Mouse (Mus musculus): Measurements from ENCODE around the gene Cbx5. TPM values are rescaled to one million over a fixed set of nuclear protein-coding genes. Genes with fewer than 3 reads are reported as not detected.
"Not testable (repeated sequence)": the region's sequence is repeated elsewhere in the genome, so short reads cannot be mapped to it uniquely, and the experiment has no call there.

The Cbx5 gene
- polyA plus RNA-seq (2015; fragmentation: Nextera tagmentation; extraction: Ambion mirVana), result 127 and 137 TPM in 2 replicates

DNA sequence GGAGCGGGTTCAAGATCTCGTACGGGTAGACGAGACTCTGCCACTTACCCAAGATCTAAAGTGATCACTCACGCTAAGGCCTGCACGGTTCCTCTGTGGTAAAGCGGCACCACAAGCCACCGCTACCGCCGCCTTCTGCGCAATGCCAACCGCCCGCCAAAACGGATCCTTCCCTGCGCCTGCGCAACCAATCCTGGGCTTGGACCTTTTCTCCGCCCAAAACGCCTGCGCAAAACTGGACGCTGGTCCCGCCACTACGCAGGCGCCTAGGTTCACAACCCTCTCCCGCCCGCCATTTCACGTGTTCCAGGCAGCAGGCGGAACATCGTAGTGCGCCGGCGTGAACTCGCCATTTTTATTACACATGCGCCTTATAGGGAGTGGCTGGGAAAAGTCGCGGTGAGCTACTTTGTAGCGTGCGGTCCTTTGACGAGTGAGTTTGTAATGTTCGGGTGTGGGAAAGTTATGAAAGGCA is at the start of gene Cbx5:
Gene Cbx5 (minus strand): TSS at position 132 of the 475 bp plus-strand sequence.
- under 1% methylated on average over 39 of the region's 39 CpGs for WGBS
- peak within 1 kb of the TSS; percentile 97 for H3K27ac ChIP-seq (replicated peaks)
- ATAC-seq (ENCODE audit: low FRiP score, low read depth), result peak; percentile 94
- peak within 1 kb of the TSS; percentile 84 for H3K4me3 ChIP-seq
- peaks cover 26% of the 10 kb centered on the region for H3K36me3 ChIP-seq
- no peaks in the 10 kb centered on the region for H3K9me3 ChIP-seq
- peaks cover 54% of the 10 kb centered on the region for H3K4me1 ChIP-seq (replicated peaks)
- H3K9ac ChIP-seq, result peak within 1 kb of the TSS; percentile 83
- peak within 1 kb of the TSS; percentile 82 for H3K4me2 ChIP-seq
- no peaks in the 10 kb centered on the region for H3K27me3 ChIP-seq

DNA sequence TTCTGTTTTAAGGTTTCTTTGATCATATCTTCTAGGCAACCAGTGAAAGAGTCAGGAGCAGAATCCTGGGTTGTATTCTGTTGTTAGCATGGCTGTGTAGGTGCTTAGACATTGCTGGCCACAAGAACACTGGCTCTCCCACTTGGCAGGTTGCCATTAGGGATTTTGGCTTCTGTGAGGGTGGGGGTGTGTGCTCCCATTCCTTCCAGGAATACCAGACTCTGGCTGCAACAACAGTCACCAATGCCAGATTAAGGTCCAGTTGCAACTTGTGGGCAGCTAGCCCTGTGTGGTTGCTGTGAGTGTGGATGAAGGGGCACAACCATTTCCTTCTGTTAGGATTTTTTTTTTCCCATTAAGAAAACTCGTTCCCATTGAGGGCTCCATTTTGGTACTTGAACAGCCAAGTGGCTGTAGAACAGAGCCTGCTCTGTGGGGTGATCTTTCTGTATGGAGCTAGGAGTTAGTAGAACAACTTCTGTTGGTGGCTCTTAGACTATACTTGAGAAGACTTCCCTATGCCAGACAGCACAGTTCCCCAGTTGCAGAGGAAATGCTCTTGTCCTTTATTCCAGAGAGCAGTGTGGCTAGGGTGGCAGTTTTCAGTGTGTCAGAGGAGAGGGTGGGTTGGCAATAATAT is 46.3 kb upstream of the Cbx5 start:
- Histone ChIP-seq H3K4me3 (no peak overlapping the region), H3K36me3 (no peaks in the 10 kb centered on the region), H3K9ac (no peak overlapping the region), H3K4me2 (no peak overlapping the region), H3K4me1 (replicated peaks) (peaks cover 33% of the 10 kb centered on the region), H3K27me3 (no peaks in the 10 kb centered on the region), H3K27ac (replicated peaks) (peak overlapping the region; percentile 78), H3K9me3 (no peaks in the 10 kb centered on the region)
- ATAC-seq (ENCODE audit: low FRiP score, low read depth), result peak; percentile 63; the same call in 1 of the 2 replicates
- WGBS, result 54% methylated on average over 1 of the region's 1 CpGs

DNA sequence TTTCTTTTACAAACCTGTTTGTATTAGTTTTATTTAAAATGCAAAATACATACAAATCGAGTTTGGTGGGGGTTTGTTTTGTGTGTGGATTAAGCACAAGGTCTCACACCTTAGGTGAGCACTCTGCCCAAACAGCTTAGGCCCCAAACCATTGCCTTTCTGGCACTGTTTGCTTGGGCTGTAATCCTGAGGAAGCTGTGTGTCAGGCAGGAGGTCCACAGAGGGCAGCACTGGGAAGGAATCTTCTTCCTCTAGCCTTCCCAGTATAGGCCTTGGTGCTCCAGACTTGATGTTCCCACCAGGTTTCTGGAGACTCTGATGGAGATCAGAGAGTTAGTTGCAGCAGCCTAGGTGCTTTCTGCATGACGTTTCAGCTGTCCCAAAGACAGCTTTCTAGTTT is 45.0 kb upstream of the Cbx5 start:
- Histone ChIP-seq H3K4me3 (no peak overlapping the region), H3K27ac (replicated peaks) (peak overlapping the region; percentile 78), H3K9ac (no peak overlapping the region), H3K27me3 (no peaks in the 10 kb centered on the region), H3K4me1 (replicated peaks) (peaks cover 23% of the 10 kb centered on the region), H3K36me3 (no peaks in the 10 kb centered on the region), H3K9me3 (no peaks in the 10 kb centered on the region), H3K4me2 (no peak overlapping the region)
- no peak for ATAC-seq (ENCODE audit: low FRiP score, low read depth)
- WGBS, result 52% methylated on average over 2 of the region's 2 CpGs

DNA sequence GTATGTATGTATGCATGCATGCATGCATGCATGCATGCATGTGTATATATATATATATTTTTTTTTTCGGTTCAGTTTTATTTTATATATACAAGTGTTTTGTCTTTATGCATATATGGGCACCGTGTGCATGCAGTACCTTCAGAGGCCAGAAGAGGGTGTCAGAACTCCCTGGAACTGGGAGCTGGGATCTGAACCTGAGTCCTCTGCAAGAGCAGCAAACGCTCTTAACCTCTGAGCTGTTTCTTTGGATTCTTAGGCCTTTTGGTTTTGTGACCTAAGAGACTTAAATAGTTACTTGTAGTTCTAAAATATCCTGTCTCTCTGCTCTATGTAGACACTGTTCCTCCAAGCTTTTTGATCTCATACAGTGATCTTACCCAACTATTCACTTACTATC is 44.5 kb upstream of the Cbx5 start:
- Histone ChIP-seq H3K9ac (no peak overlapping the region), H3K4me2 (no peak overlapping the region), H3K4me1 (replicated peaks) (peaks cover 17% of the 10 kb centered on the region), H3K36me3 (no peaks in the 10 kb centered on the region), H3K27me3 (no peaks in the 10 kb centered on the region), H3K27ac (replicated peaks) (no peak overlapping the region), H3K9me3 (no peaks in the 10 kb centered on the region), H3K4me3 (no peak overlapping the region)
- 53% methylated on average over 3 of the region's 3 CpGs for WGBS
- ATAC-seq (ENCODE audit: low FRiP score, low read depth), result no peak

DNA sequence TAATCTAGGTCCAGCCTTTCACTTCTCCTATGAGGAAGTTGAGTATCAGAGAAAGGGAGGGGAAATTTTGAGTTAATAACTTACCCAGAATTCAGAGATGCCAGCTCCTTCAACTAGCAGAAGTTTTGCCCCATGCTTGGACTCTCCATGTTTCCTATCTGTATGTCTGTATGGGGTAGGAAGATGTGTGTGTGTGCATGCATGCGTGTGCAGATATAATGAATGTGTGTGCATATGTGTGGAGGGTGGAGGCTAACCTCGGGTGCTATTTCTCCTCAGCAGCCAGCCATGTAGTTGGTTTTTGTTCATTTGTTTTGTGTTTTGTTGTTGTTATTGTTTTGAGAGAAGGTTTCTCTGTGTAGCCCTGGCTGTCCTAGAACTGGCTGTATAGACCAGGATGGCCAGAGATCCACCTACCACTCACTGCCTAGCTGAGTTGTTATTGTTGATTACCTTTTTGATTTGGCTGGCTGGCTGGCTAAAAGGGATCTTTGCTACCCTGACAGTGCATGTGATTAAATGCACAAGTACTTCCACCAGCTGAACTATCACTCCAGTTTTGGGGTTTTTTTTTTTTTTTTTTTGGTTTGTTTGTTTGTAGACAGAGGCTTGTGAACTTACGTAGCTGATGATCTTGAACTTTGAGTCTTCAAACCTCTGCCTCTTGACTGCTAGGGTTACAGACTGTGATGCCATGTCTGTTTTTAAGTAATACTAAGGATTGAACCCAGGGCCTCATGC is 42.0 kb upstream of the Cbx5 start:
- Histone ChIP-seq H3K27ac (replicated peaks) (no peak overlapping the region), H3K27me3 (no peaks in the 10 kb centered on the region), H3K4me1 (replicated peaks) (peaks cover 24% of the 10 kb centered on the region), H3K36me3 (no peaks in the 10 kb centered on the region), H3K9me3 (no peaks in the 10 kb centered on the region), H3K4me2 (no peak overlapping the region), H3K9ac (no peak overlapping the region), H3K4me3 (no peak overlapping the region)
- 96% methylated on average over 3 of the region's 3 CpGs for WGBS
- ATAC-seq (ENCODE audit: low FRiP score, low read depth), result no peak

DNA sequence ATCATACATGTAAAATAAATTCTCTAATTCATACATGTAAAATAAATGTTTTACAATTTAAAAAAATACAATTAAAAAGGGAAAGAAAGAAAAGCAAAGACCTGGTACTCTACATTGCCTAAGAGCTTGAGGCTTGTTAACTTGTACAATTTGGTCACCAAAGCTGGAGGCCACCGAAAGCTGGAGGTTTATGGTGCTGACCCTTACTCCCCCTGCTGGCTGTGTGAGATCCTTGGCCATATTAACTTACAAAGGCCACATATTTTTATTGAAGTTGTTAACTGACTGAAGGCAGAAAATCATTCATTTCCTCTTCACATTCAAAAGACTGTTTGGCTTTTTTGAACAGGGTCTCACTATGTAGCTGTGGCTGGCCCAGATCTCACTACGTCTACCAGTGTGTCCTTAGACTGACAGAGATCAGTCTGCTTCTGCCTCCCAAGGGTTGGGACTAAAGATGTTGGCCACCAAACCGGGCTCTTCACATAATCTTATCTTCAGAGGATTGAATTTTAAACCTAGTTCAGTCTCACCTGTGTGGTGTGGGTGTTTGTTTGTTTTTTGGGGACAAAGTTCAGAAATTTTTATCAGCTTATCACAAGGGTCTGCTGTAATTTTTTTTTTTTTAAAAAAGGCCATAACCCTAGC is 41.3 kb upstream of the Cbx5 start:
- no peak overlapping the region for H3K4me2 ChIP-seq
- no peaks in the 10 kb centered on the region for H3K36me3 ChIP-seq
- no peaks in the 10 kb centered on the region for H3K9me3 ChIP-seq
- H3K4me3 ChIP-seq, result no peak overlapping the region
- no peak overlapping the region for H3K27ac ChIP-seq (replicated peaks)
- no peak for ATAC-seq (ENCODE audit: low FRiP score, low read depth)
- no peaks in the 10 kb centered on the region for H3K27me3 ChIP-seq
- whole genome bisulfite sequencing, result 72% methylated on average over 3 of the region's 3 CpGs
- H3K4me1 ChIP-seq (replicated peaks), result peaks cover 21% of the 10 kb centered on the region
- H3K9ac ChIP-seq, result no peak overlapping the region

DNA sequence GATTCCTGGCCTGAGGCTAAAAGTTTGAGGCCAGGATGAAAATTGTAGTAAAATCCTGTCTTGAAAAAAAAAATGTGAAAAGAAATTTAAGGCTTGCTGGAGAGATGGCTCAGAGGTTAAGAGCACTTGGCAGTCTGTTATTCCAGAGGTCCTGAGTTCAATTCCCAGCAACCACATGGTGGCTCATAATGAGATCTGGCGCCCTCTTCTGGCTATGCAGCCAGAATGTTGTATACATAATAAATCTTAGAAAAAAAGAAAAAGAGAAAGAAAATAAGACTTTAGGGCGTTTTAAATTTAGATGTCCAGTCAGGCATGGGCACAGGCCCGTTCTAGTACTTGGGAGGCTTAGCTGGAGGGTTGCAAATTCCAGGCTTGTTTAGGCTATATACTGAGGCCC is 40.1 kb upstream of the Cbx5 start:
- H3K4me1 ChIP-seq (replicated peaks), result peaks cover 11% of the 10 kb centered on the region
- H3K4me3 ChIP-seq, result no peak overlapping the region
- no peak overlapping the region for H3K27ac ChIP-seq (replicated peaks)
- H3K9me3 ChIP-seq, result no peaks in the 10 kb centered on the region
- H3K27me3 ChIP-seq, result no peaks in the 10 kb centered on the region
- H3K4me2 ChIP-seq, result no peak overlapping the region
- 59% methylated on average over 3 of the region's 3 CpGs for WGBS
- H3K36me3 ChIP-seq, result no peaks in the 10 kb centered on the region
- no peak overlapping the region for H3K9ac ChIP-seq
- no peak for ATAC-seq (ENCODE audit: low FRiP score, low read depth)

DNA sequence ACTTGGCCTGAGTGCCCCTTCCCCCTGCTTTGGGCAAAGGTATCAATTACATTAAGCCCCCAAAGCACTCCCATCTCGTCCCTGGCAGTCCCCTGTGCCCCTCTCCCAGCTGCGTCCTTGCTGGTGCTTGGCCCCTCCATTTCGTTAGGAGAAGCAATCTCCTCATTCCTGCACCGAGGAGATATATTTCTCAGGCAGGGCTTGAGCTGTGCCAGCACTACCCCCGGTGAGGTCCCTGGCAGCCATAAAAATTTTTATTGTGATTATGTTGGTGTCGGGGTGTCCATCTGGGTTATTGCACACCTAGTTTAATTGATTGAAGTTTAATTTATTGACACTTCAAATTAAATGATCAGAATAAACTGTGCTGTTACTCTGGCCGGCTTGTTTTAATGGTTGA is 38.3 kb upstream of the Cbx5 start:
- H3K4me2 ChIP-seq, result no peak overlapping the region
- H3K27me3 ChIP-seq, result no peaks in the 10 kb centered on the region
- no peaks in the 10 kb centered on the region for H3K36me3 ChIP-seq
- H3K4me3 ChIP-seq, result no peak overlapping the region
- no peak overlapping the region for H3K9ac ChIP-seq
- no peak for ATAC-seq (ENCODE audit: low FRiP score, low read depth)
- no peaks in the 10 kb centered on the region for H3K9me3 ChIP-seq
- WGBS, result 62% methylated on average over 7 of the region's 7 CpGs
- H3K4me1 ChIP-seq (replicated peaks), result peaks cover 26% of the 10 kb centered on the region
- H3K27ac ChIP-seq (replicated peaks), result no peak overlapping the region

DNA sequence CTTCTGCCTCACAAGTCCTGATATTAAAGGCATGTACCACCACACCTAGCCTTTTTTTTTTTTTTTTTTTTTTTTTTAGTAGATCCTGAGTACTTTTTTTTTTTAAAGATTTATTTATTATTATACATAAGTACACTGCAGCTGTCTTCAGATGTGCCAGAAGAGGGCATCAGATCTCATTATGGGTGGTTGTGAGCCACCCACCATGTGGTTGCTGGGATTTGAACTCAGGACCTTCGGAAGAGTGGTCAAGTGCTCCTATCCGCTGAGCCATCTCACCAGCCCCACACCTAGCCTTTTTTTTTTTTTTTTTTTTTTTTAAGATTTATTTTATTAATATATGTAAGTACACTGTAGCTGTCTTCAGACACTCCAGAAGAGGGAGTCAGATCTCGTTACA is 36.3 kb upstream of the Cbx5 start:
- H3K9ac ChIP-seq; ATAC-seq (ENCODE audit: low FRiP score, low read depth); H3K9me3 ChIP-seq; H3K27me3 ChIP-seq; H3K4me3 ChIP-seq; H3K27ac ChIP-seq (replicated peaks); H3K36me3 ChIP-seq; H3K4me2 ChIP-seq: not testable (repeated sequence)
- 96% methylated on average over 3 of the region's 3 CpGs for WGBS
- H3K4me1 ChIP-seq (replicated peaks), result peaks cover 26% of the 10 kb centered on the region

DNA sequence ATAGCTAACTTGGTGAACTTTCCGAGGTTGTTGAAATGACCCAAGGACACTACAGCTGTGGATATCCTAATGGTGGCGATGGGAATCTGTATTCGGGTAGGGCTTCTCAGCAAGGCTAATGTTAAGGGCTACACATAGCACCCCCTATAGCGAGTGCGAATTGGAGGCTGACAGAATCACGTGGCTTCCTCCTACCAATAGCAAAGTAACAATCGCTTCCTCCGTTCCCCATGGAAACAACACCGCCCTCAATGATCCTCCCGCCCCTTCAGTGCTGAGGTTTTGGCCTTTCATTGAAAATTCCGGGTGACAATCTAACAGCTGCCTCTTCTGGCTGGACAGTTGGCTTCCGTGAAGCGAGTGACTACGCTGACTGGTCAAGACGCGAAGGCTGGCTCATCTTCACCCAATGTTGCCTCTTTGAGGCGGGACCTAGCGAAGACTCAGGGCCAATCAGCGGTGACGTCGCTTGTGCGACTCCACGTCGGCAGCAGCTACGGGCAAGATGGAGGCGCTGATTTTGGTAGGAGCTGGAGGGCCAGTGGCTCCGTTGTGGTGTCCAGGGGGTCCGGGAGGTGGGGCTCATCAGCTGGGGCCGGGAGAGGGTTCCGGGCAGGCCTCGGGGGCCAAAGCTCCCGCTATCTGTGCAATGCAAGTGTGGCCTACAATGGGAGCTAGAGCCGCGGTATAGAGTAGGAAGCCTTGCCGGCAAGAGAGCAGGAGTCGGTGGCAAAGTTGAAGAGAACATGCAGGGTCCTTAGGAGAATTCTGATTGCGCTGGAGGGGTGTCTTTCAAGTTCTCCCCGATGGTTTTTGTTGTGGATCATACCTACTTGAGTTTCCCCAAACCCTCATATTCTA is 33.0 kb upstream of the Cbx5 start, which contains the start of gene Copz1:
Gene Copz1 (plus strand): TSS at position 296 of the 861 bp plus-strand sequence.
- no peaks in the 10 kb centered on the region for H3K36me3 ChIP-seq
- no peaks in the 10 kb centered on the region for H3K27me3 ChIP-seq
- H3K4me3 ChIP-seq, result peak within 1 kb of the TSS; percentile 80
- no peaks in the 10 kb centered on the region for H3K9me3 ChIP-seq
- H3K4me1 ChIP-seq (replicated peaks), result peaks cover 16% of the 10 kb centered on the region
- ATAC-seq (ENCODE audit: low FRiP score, low read depth), result peak; percentile 99
- H3K4me2 ChIP-seq, result peak within 1 kb of the TSS; percentile 63
- H3K9ac ChIP-seq, result peak within 1 kb of the TSS; percentile 83
- H3K27ac ChIP-seq (replicated peaks), result peak within 1 kb of the TSS; percentile 74
- WGBS, result under 1% methylated on average over 38 of the region's 38 CpGs

DNA sequence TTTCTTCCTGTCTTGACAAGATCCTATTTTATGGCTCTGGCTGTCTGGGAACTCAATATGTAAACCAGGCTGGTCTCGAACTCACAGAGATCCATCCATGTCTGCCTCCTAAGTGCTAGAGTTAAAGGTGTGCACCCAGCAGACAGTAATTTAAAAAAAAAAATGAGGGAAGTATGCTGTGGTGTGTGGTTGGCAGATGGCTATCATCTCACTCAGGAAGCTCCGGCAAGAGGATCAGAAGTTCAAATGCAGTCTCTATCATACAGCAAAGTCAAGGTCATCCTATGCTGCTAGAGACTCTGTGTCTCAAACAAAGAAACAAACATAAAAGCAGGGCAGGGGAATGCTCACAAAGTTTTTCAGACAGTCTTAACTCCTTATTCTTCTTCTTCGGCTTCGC is 29.3 kb upstream of the Cbx5 start:
- Histone ChIP-seq H3K4me1 (replicated peaks) (peaks cover 7% of the 10 kb centered on the region), H3K9ac (no peak overlapping the region), H3K27me3 (no peaks in the 10 kb centered on the region), H3K4me3 (no peak overlapping the region), H3K27ac (replicated peaks) (no peak overlapping the region), H3K36me3 (no peaks in the 10 kb centered on the region), H3K4me2 (no peak overlapping the region), H3K9me3 (no peaks in the 10 kb centered on the region)
- WGBS, result 85% methylated on average over 4 of the region's 4 CpGs
- no peak for ATAC-seq (ENCODE audit: low FRiP score, low read depth)
